Mouse (Mus musculus) kidney, postnatal 14 days (tissue): ENCODE results near the gene Foxn4.

Experiments
- DNase-seq: peaks from one replicate; pipeline ENCODE4 v3.0.0; 2022; ENCODE audit warnings: mixed read lengths

Foxn4 gene

GRCm38 (mm10) chr5:114279382-114280143 lies 6.0 kb upstream of the Foxn4 start:
- DNase-seq = no peak

- DNase-seq = no peak
Observed at GRCm38 (mm10) chr5:114275991-114276390, 2.4 kb upstream of the Foxn4 start.

GRCm38 (mm10) chr5:114275339-114275738 lies 1.7 kb upstream of the Foxn4 start:
- no peak for DNase-seq

GRCm38 (mm10) chr5:114269984-114270383 lies 3.6 kb downstream of the Foxn4 start:
- DNase-seq = no peak

- DNase-seq = no peak
Observed at GRCm38 (mm10) chr5:114269499-114269898, 4.1 kb downstream of the Foxn4 start.

- no peak for DNase-seq
Observed at GRCm38 (mm10) chr5:114268646-114269045, 5.0 kb downstream of the Foxn4 start.

- no peak for DNase-seq
Observed at GRCm38 (mm10) chr5:114264791-114265190, 8.8 kb downstream of the Foxn4 start.

- no peak for DNase-seq
Observed at GRCm38 (mm10) chr5:114264030-114264459, 9.6 kb downstream of the Foxn4 start.

GRCm38 (mm10) chr5:114261494-114261893 lies 12.1 kb downstream of the Foxn4 start:
- DNase-seq = no peak

- no peak for DNase-seq
Observed at GRCm38 (mm10) chr5:114259495-114259894, 14.1 kb downstream of the Foxn4 start.

- DNase-seq = peak; percentile 77
Observed at GRCm38 (mm10) chr5:114248174-114248589, 25.4 kb downstream of the Foxn4 start.

- DNase-seq = no peak
Observed at GRCm38 (mm10) chr5:114246465-114246864, 27.1 kb downstream of the Foxn4 start.

GRCm38 (mm10) chr5:114239737-114240136 lies 33.9 kb downstream of the Foxn4 start:
- DNase-seq = no peak

- DNase-seq = peak; percentile 15
Observed at GRCm38 (mm10) chr5:114238924-114239323, 34.7 kb downstream of the Foxn4 start.

GRCm38 (mm10) chr5:114228901-114229300 lies 44.7 kb downstream of the Foxn4 start:
- DNase-seq = no peak

GRCm38 (mm10) chr5:114226051-114226450 lies 47.6 kb downstream of the Foxn4 start:
- DNase-seq = no peak

- no peak for DNase-seq
Observed at GRCm38 (mm10) chr5:114218771-114219170, 54.8 kb downstream of the Foxn4 start.

GRCm38 (mm10) chr5:114213183-114213582 lies 60.4 kb downstream of the Foxn4 start:
- DNase-seq = no peak

GRCm38 (mm10) chr5:114206158-114206557 lies 67.4 kb downstream of the Foxn4 start:
- DNase-seq = no peak
